Mouse (Mus musculus): ENCODE results near the gene Numb. TPM values are rescaled to one million over a fixed set of nuclear protein-coding genes. Genes with fewer than 3 reads are reported as not detected.

The Numb gene
- total and polyA plus RNA-seq, 3 experiments: 8.4 to 14.6 TPM; not detected in 1

- TF ChIP-seq MAFK (IDR thresholded peaks at IDR 0.05; ENCODE audit: borderline replicate concordance, low read depth, low read length): no peak
- no peak for TF ChIP-seq MAZ (IDR thresholded peaks at IDR 0.05; ENCODE audit: low read depth, low read length)
- TF ChIP-seq RAD21 (IDR thresholded peaks at IDR 0.05; ENCODE audit: low read depth, low read length): no peak
- TF ChIP-seq ZNF384 (IDR thresholded peaks at IDR 0.05; ENCODE audit: low read depth, low read length): no peak
- TF ChIP-seq ZMIZ1 (IDR thresholded peaks at IDR 0.05; ENCODE audit: low read depth, low read length): no peak
- no peak for TF ChIP-seq ETS1 (IDR thresholded peaks at IDR 0.05; ENCODE audit: low read depth, low read length)
- no peak for TF ChIP-seq EP300 (IDR thresholded peaks at IDR 0.05; ENCODE audit: low read depth in 1 of 2, low read length in 2 of 2)
- TF ChIP-seq UBTF (IDR thresholded peaks at IDR 0.05; ENCODE audit: borderline replicate concordance, insufficient read depth, low read depth, low read length): no peak
- TF ChIP-seq JUND (IDR thresholded peaks at IDR 0.05; ENCODE audit: low read depth, low read length): no peak
- Histone ChIP-seq H3K36me3 (ENCODE audit: control insufficient read depth in 1 of 2, insufficient read depth in 2 of 2, low read length in 2 of 2) (peaks cover 0 to 2% of the 10 kb centered on the region in 2 experiments; a peak in 2 of 4 replicates), H3K9ac (ENCODE audit: control insufficient read depth, low read depth, low read length, poor library complexity, severe bottlenecking) (no peak overlapping the region), H3K79me2 (ENCODE audit: control insufficient read depth, insufficient read depth, low read length, poor library complexity) (no peaks in the 10 kb centered on the region), H3K27me3 (ENCODE audit: control insufficient read depth in 1 of 2, insufficient read depth in 2 of 2, low read length in 2 of 2) (no peaks in the 10 kb centered on the region), H3K4me1 (ENCODE audit: control insufficient read depth in 1 of 2, insufficient read depth in 2 of 2, low read length in 2 of 2) (no peaks in the 10 kb centered on the region), H3K9me3 (replicated peaks; ENCODE audit: insufficient read depth, low read length) (no peaks in the 10 kb centered on the region), H3K27ac (ENCODE audit: control insufficient read depth, low read depth, low read length) (no peak overlapping the region), H3K4me3 (ENCODE audit: control insufficient read depth in 1 of 2, insufficient read depth in 1 of 2, low read depth in 2 of 2, low read length in 2 of 2) (no peak overlapping the region)
- DNase-seq (ENCODE audit: low read depth, low spot score): no peak
Measured at GRCm38 (mm10) chr12:83795051-83795450, 126.7 kb downstream of the Numb start.

- Histone ChIP-seq H3K27ac (ENCODE audit: control insufficient read depth, low read depth, low read length) (no peak overlapping the region), H3K4me3 (ENCODE audit: control insufficient read depth in 1 of 2, insufficient read depth in 1 of 2, low read depth in 2 of 2, low read length in 2 of 2) (no peak overlapping the region), H3K9ac (ENCODE audit: control insufficient read depth, low read depth, low read length, poor library complexity, severe bottlenecking) (no peak overlapping the region), H3K36me3 (ENCODE audit: control insufficient read depth in 1 of 2, insufficient read depth in 2 of 2, low read length in 2 of 2) (no peaks in the 10 kb centered on the region; a peak in 1 of 4 replicates), H3K79me2 (ENCODE audit: control insufficient read depth, insufficient read depth, low read length, poor library complexity) (no peaks in the 10 kb centered on the region), H3K27me3 (ENCODE audit: control insufficient read depth in 1 of 2, insufficient read depth in 2 of 2, low read length in 2 of 2) (no peaks in the 10 kb centered on the region), H3K9me3 (replicated peaks; ENCODE audit: insufficient read depth, low read length) (no peaks in the 10 kb centered on the region), H3K4me1 (ENCODE audit: control insufficient read depth in 1 of 2, insufficient read depth in 2 of 2, low read length in 2 of 2) (no peaks in the 10 kb centered on the region)
- TF ChIP-seq ZNF384 (IDR thresholded peaks at IDR 0.05; ENCODE audit: low read depth, low read length) (no peak), NELFE (IDR thresholded peaks at IDR 0.05; ENCODE audit: low read depth, low read length) (no peak), MAFK (IDR thresholded peaks at IDR 0.05; ENCODE audit: borderline replicate concordance, low read depth, low read length) (no peak), RCOR1 (IDR thresholded peaks at IDR 0.05; ENCODE audit: low read depth, low read length) (no peak), GATA1 (IDR thresholded peaks at IDR 0.05; ENCODE audit: low read depth, low read length) (no peak), ZMIZ1 (IDR thresholded peaks at IDR 0.05; ENCODE audit: low read depth, low read length) (no peak), MYB (IDR thresholded peaks at IDR 0.05; ENCODE audit: low read depth, low read length) (no peak), ZC3H11A (IDR thresholded peaks at IDR 0.05; ENCODE audit: low read depth, low read length) (no peak)
- no peak for DNase-seq (ENCODE audit: low read depth, low spot score)
Measured at GRCm38 (mm10) chr12:83792706-83793410, 128.9 kb downstream of the Numb start.

Data from MEL (cell line).